Mouse (Mus musculus) spleen, adult 2 months (tissue): ENCODE data around the gene Cdr2. TPM values are rescaled to one million over a fixed set of nuclear protein-coding genes. Genes with fewer than 3 reads are reported as not detected.

Experiments
- DNase-seq, 2 experiments: peaks; one replicate each; pipeline versions ENCODE4 v3.0.0 to v3.0.0-alpha.2; 2012 to 2021; ENCODE audit warnings: low spot score in 2 of 2, low read depth in 1 of 2
- H3K27ac ChIP-seq: fragments of 200-500 bp; 2 replicates; pipeline ENCODE4 v1.5.1; 2012; ENCODE audit warnings: low read length, inconsistent platforms; ENCODE audit not compliant: insufficient read depth
- H3K27me3 ChIP-seq: fragments of 200-500 bp; 2 replicates; pipeline ENCODE4 v1.6.1; 2012; ENCODE audit warnings: mild to moderate bottlenecking, moderate library complexity, low read length, inconsistent platforms; ENCODE audit not compliant: control insufficient read depth, insufficient read depth
- H3K36me3 ChIP-seq: fragments of 200-500 bp; 2 replicates; pipeline ENCODE4 v1.6.1; 2012; ENCODE audit warnings: mild to moderate bottlenecking, low read length, inconsistent platforms; ENCODE audit not compliant: control insufficient read depth, insufficient read depth
- H3K4me1 ChIP-seq: fragments of 200-500 bp; 2 replicates; pipeline ENCODE4 v1.6.1; 2011; ENCODE audit warnings: inconsistent platforms; ENCODE audit not compliant: control insufficient read depth, insufficient read depth, insufficient read length
- H3K4me3 ChIP-seq: fragments of 200-500 bp; 2 replicates; pipeline ENCODE4 v1.5.1; 2011; ENCODE audit warnings: mild to moderate bottlenecking, inconsistent platforms; ENCODE audit not compliant: insufficient read depth, insufficient read length; ENCODE audit errors: extremely low read depth
- CTCF ChIP-seq: fragments of 200-500 bp; IDR thresholded peaks from 2 replicates; pipeline ENCODE4 v1.5.1; 2011; ENCODE audit warnings: mild to moderate bottlenecking, inconsistent platforms; ENCODE audit not compliant: insufficient read depth, insufficient read length, insufficient replicate concordance; ENCODE audit errors: extremely low read depth
- POLR2A ChIP-seq: fragments of 200-500 bp; IDR thresholded peaks from 2 replicates; pipeline ENCODE4 v1.6.1; 2011; ENCODE audit warnings: low read depth, low read length, inconsistent platforms
- WGBS: fragments of 180-500 bp; shearing (Covaris S2); methylation state at CpG from one replicate; pipeline ENCODE4 v1.1.7; 2018; 5-methylcytosine and 5-hydroxymethylcytosine counted together
- polyA plus RNA-seq: library from polyadenylated mRNA; depleted of rRNA; stranded (reverse); fragments of >200 nt; gene quantifications from 2 replicates; pipeline ENCODE4 v1.2.3, GENCODE M21; 2012

Gene Cdr2
- polyA plus RNA-seq, 1 experiment: 57.4 TPM

GRCm38 (mm10) chr7:120941214-120941613 is 40.9 kb downstream of the Cdr2 start:
- no peak for DNase-seq
- no peak for TF ChIP-seq POLR2A
- TF ChIP-seq CTCF: no peak
- Histone ChIP-seq H3K27me3 (no peaks in the 10 kb centered on the region), H3K36me3 (peaks cover 58% of the 10 kb centered on the region), H3K27ac (no peak overlapping the region), H3K4me1 (no peaks in the 10 kb centered on the region), H3K4me3 (no peak overlapping the region)
- 95% methylated on average over 6 of the region's 6 CpGs for WGBS

DNA sequence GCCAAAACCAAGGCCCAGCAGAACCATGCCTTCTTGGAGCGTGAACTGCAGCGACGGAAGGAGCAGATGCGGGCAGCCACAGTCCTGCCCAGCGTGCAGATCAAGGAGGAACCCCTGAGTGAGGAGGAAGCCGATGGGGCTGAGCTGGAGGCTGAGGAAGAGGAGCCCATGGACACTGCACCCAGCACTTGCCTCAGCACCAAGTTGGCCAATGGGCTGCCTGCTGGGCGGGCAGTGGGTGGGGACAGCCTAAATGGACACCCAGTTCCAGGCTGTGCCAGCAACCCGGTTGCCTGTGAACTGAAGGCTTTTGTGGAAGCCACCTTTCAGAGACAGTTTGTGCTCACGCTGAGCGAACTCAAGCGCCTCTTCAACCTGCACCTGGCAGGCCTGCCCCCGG is 41.8 kb downstream of the Cdr2 start:
- DNase-seq: no peak
- Histone ChIP-seq H3K27ac (no peak overlapping the region), H3K4me3 (no peak overlapping the region)

DNA sequence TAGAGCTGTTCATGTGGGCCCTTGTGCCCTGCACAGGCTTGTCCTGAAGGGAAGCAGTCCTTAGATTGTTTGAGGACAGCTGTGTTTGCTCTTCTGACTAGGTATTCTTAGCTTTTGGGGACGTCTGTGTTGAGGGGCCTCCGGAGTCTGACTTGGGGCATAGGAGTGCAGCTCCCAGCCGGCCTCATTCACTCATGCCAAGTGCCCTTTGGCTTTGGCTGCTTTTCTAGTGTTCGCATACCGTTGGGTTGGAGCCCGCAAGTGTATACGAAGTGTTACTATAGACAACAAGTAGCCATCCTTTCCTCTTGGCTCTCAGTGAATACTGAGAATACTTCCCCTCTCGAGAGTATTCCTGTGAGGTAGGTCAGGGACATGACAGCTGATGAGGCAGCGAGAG is 43.9 kb downstream of the Cdr2 start:
- H3K27me3 ChIP-seq: no peaks in the 10 kb centered on the region
- 89% methylated on average over 9 of the region's 9 CpGs for WGBS
- no peak for DNase-seq
- TF ChIP-seq POLR2A: no peak
- TF ChIP-seq CTCF: no peak
- H3K4me3 ChIP-seq: no peak overlapping the region
- H3K27ac ChIP-seq: no peak overlapping the region
- H3K36me3 ChIP-seq: peaks cover 50% of the 10 kb centered on the region
- no peaks in the 10 kb centered on the region for H3K4me1 ChIP-seq

More for the DNA sequence above, 41.8 kb downstream of the Cdr2 start:
- Histone ChIP-seq H3K4me1 (no peaks in the 10 kb centered on the region), H3K36me3 (peaks cover 57% of the 10 kb centered on the region), H3K27me3 (no peaks in the 10 kb centered on the region)
- 96% methylated on average over 12 of the region's 12 CpGs for WGBS
- TF ChIP-seq POLR2A (no peak), CTCF (no peak)

DNA sequence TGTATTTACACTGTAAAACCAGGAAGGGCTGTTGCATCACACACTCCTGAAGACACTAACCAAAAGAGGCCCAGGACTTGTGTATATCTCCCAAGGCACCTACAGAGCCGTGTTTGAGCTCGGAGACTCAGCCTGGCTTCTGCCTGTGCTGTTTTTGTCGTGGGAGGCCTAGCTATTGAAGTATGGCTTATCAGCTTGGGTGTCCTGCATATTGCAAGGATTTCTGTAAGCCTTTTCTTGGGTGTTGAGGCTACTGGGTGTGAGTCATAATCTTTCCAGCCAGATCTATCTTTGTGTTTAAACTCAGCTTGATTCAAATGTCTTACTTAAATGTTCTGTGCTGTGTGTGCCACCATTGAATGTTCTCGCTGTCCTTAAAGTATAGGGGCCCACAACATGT is 45.6 kb downstream of the Cdr2 start:
- DNase-seq: no peak
- 93% methylated on average over 4 of the region's 4 CpGs for WGBS
- no peak for TF ChIP-seq CTCF
- TF ChIP-seq POLR2A: no peak
- H3K4me3 ChIP-seq: no peak overlapping the region
- no peak overlapping the region for H3K27ac ChIP-seq
- no peaks in the 10 kb centered on the region for H3K27me3 ChIP-seq
- H3K36me3 ChIP-seq: peaks cover 52% of the 10 kb centered on the region
- no peaks in the 10 kb centered on the region for H3K4me1 ChIP-seq

- Histone ChIP-seq H3K4me1 (no peaks in the 10 kb centered on the region), H3K27me3 (no peaks in the 10 kb centered on the region), H3K36me3 (peaks cover 46% of the 10 kb centered on the region), H3K27ac (no peak overlapping the region), H3K4me3 (no peak overlapping the region)
- peak in 1 of 2 experiments; percentile 36 for DNase-seq
- WGBS: 66% methylated on average over 5 of the region's 5 CpGs
- TF ChIP-seq CTCF: peak; percentile 76; the same call in 1 of the 2 replicates
- TF ChIP-seq POLR2A: no peak
Observed at GRCm38 (mm10) chr7:120934716-120935115, 47.4 kb downstream of the Cdr2 start.

- H3K36me3 ChIP-seq: peaks cover 49% of the 10 kb centered on the region
- no peaks in the 10 kb centered on the region for H3K4me1 ChIP-seq
- TF ChIP-seq CTCF (no peak), POLR2A (no peak)
- no peak for DNase-seq
- no peaks in the 10 kb centered on the region for H3K27me3 ChIP-seq
- WGBS: 91% methylated on average over 5 of the region's 5 CpGs
- H3K4me3 ChIP-seq: no peak overlapping the region
- H3K27ac ChIP-seq: no peak overlapping the region
Observed at GRCm38 (mm10) chr7:120933680-120934195, 48.4 kb downstream of the Cdr2 start.

- DNase-seq: no peak
- Histone ChIP-seq H3K27me3 (no peaks in the 10 kb centered on the region), H3K4me1 (no peaks in the 10 kb centered on the region), H3K27ac (no peak overlapping the region), H3K4me3 (no peak overlapping the region), H3K36me3 (peaks cover 51% of the 10 kb centered on the region)
- WGBS: 96% methylated on average over 7 of the region's 7 CpGs
- no peak for TF ChIP-seq CTCF
- no peak for TF ChIP-seq POLR2A
Observed at GRCm38 (mm10) chr7:120933110-120933509, 49.0 kb downstream of the Cdr2 start.
